Mouse (Mus musculus) limb, embryonic 14.5 days (tissue): ENCODE results near the gene Kcnk13. TPM values are rescaled to one million over a fixed set of nuclear protein-coding genes. Genes with fewer than 3 reads are reported as not detected.

Source experiments
- ATAC-seq: fragments of 200-750 bp; cut with Nextera tagmentation; 2 replicates; pipeline ENCODE4 v1.8.0; 2017; ENCODE audit warnings: low read depth, moderate number of reproducible peaks, moderate TSS enrichment; ENCODE audit not compliant: low FRiP score
- DNase-seq: peaks from one replicate; pipeline ENCODE4 v3.0.0-alpha.2; 2015; ENCODE audit warnings: low spot score
- H3K27ac ChIP-seq: fragments of 300-500 bp; sonication (generic); replicated peaks from 2 replicates; pipeline ENCODE4 v1.5.1; 2014; ENCODE audit warnings: low read depth, mild to moderate bottlenecking, low read length, moderate library complexity, mixed read lengths
- H3K27me3 ChIP-seq: fragments of 300-500 bp; sonication (generic); 2 replicates; pipeline ENCODE4 v1.6.1; 2014; ENCODE audit warnings: low read length, mixed read lengths; ENCODE audit not compliant: control insufficient read depth, insufficient read depth
- H3K36me3 ChIP-seq: fragments of 300-500 bp; sonication (generic); 2 replicates; pipeline ENCODE4 v1.6.1; 2014; ENCODE audit warnings: mild to moderate bottlenecking, low read length, moderate library complexity, mixed read lengths; ENCODE audit not compliant: control insufficient read depth, insufficient read depth
- H3K4me1 ChIP-seq: fragments of 300-500 bp; sonication (generic); 2 replicates; pipeline ENCODE4 v1.6.1; 2014; ENCODE audit warnings: antibody characterized with exemption, low read length, mixed read lengths; ENCODE audit not compliant: control insufficient read depth, insufficient read depth
- H3K4me2 ChIP-seq: fragments of 300-500 bp; sonication (generic); replicated peaks from 2 replicates; pipeline ENCODE4 v1.6.1; 2014; ENCODE audit warnings: low read depth, mild to moderate bottlenecking, low read length, moderate library complexity; ENCODE audit not compliant: severe bottlenecking
- H3K4me3 ChIP-seq: fragments of 300-500 bp; sonication (generic); replicated peaks from 2 replicates; pipeline ENCODE4 v1.5.1; 2014; ENCODE audit warnings: low read length
- H3K9ac ChIP-seq: fragments of 300-500 bp; sonication (generic); 2 replicates; pipeline ENCODE4 v1.6.1; 2014; ENCODE audit warnings: mild to moderate bottlenecking, low read depth, low read length, moderate library complexity; ENCODE audit not compliant: severe bottlenecking
- H3K9me3 ChIP-seq: fragments of 300-500 bp; sonication (generic); 2 replicates; pipeline ENCODE4 v1.6.1; 2016; ENCODE audit warnings: low read length; ENCODE audit not compliant: control insufficient read depth
- POLR2A ChIP-seq: fragments of 200-500 bp; IDR thresholded peaks from 2 replicates; pipeline ENCODE4 v1.8.0; 2012; ENCODE audit warnings: inconsistent platforms, mild to moderate bottlenecking, moderate library complexity, borderline replicate concordance; ENCODE audit not compliant: insufficient read depth, insufficient read length; ENCODE audit errors: extremely low read depth
- WGBS: fragments of 180-500 bp; shearing (Covaris S2); extraction: QIAGEN DNeasy Blood & Tissue Kit; methylation state at CpG from one replicate; pipeline ENCODE4 v1.1.7; 2014; 5-methylcytosine and 5-hydroxymethylcytosine counted together
- microRNA-seq: library from miRNA; unstranded; fragments of <30 nt; microRNA quantifications from one replicate; pipeline ENCODE4, GENCODE M21; 2016
- polyA plus RNA-seq, 2 experiments: library from polyadenylated mRNA; depleted of rRNA in 1 of 2; stranded (reverse) in 1 of 2; unstranded in 1 of 2; fragments of >200 nt; fragmentation: Nextera tagmentation in 1 of 2; extraction: Ambion mirVana in 1 of 2; gene quantifications; 2 replicates each; pipeline versions ENCODE4 v1.2.1 to v1.2.3; 2012 to 2014

Gene Kcnk13
- polyA plus RNA-seq, 2 experiments, result 1.7 to 2.4 TPM

GRCm38 (mm10) chr12:100104530-100104929, 140.2 kb downstream of the Kcnk13 start:
- Histone ChIP-seq H3K27me3 (no peaks in the 10 kb centered on the region), H3K9me3 (no peaks in the 10 kb centered on the region), H3K4me2 (no peak overlapping the region), H3K4me3 (no peak overlapping the region), H3K4me1 (no peaks in the 10 kb centered on the region; the same call in 1 of the 2 replicates), H3K27ac (no peak overlapping the region), H3K9ac (no peak overlapping the region), H3K36me3 (no peaks in the 10 kb centered on the region)
- ATAC-seq (no peak), DNase-seq (no peak)
- TF ChIP-seq POLR2A, result no peak
- 94% methylated on average over 5 of the region's 5 CpGs for WGBS

DNA sequence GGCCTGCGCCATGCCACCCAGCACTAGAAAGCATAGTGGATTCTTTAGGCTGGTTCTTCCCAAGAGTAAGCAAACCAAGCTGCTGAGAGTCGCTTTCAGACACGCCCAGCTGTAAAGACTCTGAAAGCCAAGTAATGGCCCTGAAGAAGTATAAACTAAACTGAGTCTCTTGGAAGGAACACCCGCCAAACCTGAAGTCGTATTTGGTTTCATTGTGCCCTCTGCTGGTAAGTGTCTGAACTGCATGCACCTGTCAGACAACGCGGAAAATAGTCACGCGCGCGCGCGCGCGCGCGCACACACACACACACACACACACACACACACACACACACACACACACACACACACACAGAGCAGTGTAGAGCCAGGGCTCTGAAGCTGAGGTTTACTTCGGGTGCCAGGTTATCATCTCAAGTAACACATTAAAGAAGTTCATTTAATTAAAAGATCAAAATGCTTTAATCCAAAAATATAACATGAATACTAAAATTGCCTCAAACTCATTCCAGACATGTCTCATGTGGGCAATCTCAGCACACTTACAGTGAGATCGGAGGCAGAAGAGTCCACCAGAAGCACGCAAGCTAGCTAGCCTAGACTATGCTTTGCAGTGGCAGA, 142.1 kb downstream of the Kcnk13 start:
- no peak for TF ChIP-seq POLR2A
- H3K9ac ChIP-seq, result no peak overlapping the region
- peak; percentile 88 for DNase-seq
- 15% methylated on average over 20 of the region's 20 CpGs for WGBS
- H3K27ac ChIP-seq, result no peak overlapping the region
- peaks cover 1% of the 10 kb centered on the region; the same call in 1 of the 2 replicates for H3K36me3 ChIP-seq
- H3K4me2 ChIP-seq, result no peak overlapping the region
- no peaks in the 10 kb centered on the region for H3K27me3 ChIP-seq
- H3K4me1 ChIP-seq, result peaks cover 8% of the 10 kb centered on the region
- ATAC-seq, result no peak
- H3K4me3 ChIP-seq, result no peak overlapping the region
- H3K9me3 ChIP-seq, result no peaks in the 10 kb centered on the region

DNA sequence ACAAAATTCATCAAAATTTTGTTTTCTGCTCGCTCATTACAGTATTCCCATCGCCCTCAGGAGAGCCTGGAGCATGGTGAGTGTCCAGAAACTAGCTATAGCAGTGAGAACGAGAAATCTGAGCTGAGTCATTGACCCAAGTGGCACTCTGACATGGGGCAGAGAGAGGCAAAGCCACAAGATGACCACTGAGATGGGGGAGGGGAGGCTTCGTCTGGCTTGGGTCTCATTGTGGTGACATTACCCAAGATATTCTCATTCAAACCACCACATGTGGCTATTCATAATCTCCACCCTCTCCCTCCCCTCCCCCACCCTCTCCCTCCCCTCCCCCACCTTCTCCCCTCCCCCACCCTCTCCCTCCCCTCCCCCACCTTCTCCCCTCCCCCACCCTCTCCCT, 143.1 kb downstream of the Kcnk13 start:
- 53% methylated on average over 4 of the region's 4 CpGs for WGBS
- no peak for DNase-seq

DNA sequence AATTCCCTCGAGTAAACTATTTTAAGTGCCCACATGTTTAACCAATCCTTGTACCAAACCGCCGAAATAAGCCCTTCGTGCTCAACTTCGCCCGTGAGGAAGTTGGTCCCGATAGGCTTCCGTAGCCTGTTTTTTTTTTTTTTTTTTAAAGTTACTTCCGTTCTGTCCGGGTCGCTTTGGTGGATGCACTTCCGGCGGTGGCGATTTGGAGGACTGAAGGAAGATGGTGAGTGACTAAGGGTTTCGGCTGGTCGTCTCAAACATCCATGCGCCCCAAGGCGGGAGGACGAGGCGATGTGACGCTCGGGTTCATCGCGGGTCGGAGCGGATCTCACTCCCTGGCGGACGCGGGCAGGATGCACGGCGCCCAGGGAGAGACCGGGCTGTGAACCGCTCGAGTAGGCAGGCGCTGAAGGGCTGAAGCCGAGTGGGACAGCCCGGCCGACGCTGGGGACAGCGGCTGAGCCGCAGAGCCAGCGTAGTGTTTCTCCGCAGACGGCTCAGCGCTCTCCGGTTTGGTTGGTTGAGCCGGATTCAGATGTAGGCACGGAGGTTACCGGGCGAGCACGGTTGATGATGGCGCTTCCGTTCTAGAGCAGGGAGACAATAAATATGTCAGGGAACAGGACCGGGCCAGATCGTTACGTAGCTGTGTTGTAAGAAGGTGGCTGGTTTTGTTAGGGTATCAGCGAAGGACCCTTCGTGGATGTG, 145.8 kb downstream of the Kcnk13 start, which contains the start of gene Psmc1:
Psmc1 (plus strand) TSS at position 169 of the 711 bp plus-strand sequence.
- WGBS, result 1% methylated on average over 58 of the region's 58 CpGs
- DNase-seq, result peak; percentile 90
- peak; percentile 89 for ATAC-seq
- H3K4me1 ChIP-seq, result peaks cover 10% of the 10 kb centered on the region
- H3K27ac ChIP-seq, result peak within 1 kb of the TSS; percentile 72
- peak; percentile 36; the same call in 1 of the 2 replicates for TF ChIP-seq POLR2A
- peaks cover 33% of the 10 kb centered on the region for H3K36me3 ChIP-seq
- H3K4me3 ChIP-seq, result peak within 1 kb of the TSS; percentile 97
- H3K4me2 ChIP-seq, result peak within 1 kb of the TSS; percentile 74
- H3K27me3 ChIP-seq, result no peaks in the 10 kb centered on the region
- peak within 1 kb of the TSS; percentile 90 for H3K9ac ChIP-seq
- H3K9me3 ChIP-seq, result no peaks in the 10 kb centered on the region

More for the DNA sequence above, 143.1 kb downstream of the Kcnk13 start:
- peaks cover 10% of the 10 kb centered on the region for H3K4me1 ChIP-seq
- ATAC-seq, result no peak
- no peaks in the 10 kb centered on the region for H3K9me3 ChIP-seq
- no peak overlapping the region for H3K4me3 ChIP-seq
- H3K36me3 ChIP-seq, result peaks cover 12% of the 10 kb centered on the region
- H3K27me3 ChIP-seq, result no peaks in the 10 kb centered on the region
- no peak overlapping the region for H3K9ac ChIP-seq
- TF ChIP-seq POLR2A, result no peak
- no peak overlapping the region for H3K27ac ChIP-seq
- H3K4me2 ChIP-seq, result no peak overlapping the region

Small RNA genes within 50 kb of the gene (microRNA-seq; reads per million reads assigned to microRNA genes)
- not detected for gene Gm23291

Other genes with a start within 250 kb of the Kcnk13 start
- gene Efcab11, start 80.1 kb upstream of the Kcnk13 start, polyA plus RNA-seq (2012; rRNA removed), result 4.9 and 6.4 TPM in 2 replicates
- 8.3 and 10.6 TPM in 2 replicates for gene Efcab11, start 80.1 kb upstream of the Kcnk13 start, polyA plus RNA-seq (2014; fragmentation: Nextera tagmentation; extraction: Ambion mirVana)
- gene Tdp1, start 80.0 kb upstream of the Kcnk13 start, polyA plus RNA-seq (2012; rRNA removed), result 42.1 and 49.4 TPM in 2 replicates
- gene Tdp1, start 80.0 kb upstream of the Kcnk13 start, polyA plus RNA-seq (2014; fragmentation: Nextera tagmentation; extraction: Ambion mirVana), result 47.8 and 52.7 TPM in 2 replicates
- 81.1 and 127 TPM in 2 replicates for gene Psmc1, start 145.7 kb downstream of the Kcnk13 start, polyA plus RNA-seq (2012; rRNA removed)
- 245 and 262 TPM in 2 replicates for gene Psmc1, start 145.7 kb downstream of the Kcnk13 start, polyA plus RNA-seq (2014; fragmentation: Nextera tagmentation; extraction: Ambion mirVana)
- gene Nrde2, start 195.2 kb downstream of the Kcnk13 start, polyA plus RNA-seq (2012; rRNA removed), result 12.3 and 13.0 TPM in 2 replicates
- gene Nrde2, start 195.2 kb downstream of the Kcnk13 start, polyA plus RNA-seq (2014; fragmentation: Nextera tagmentation; extraction: Ambion mirVana), result 12.4 and 14.0 TPM in 2 replicates
- 306 and 318 TPM in 2 replicates for gene Calm1, start 234.9 kb downstream of the Kcnk13 start, polyA plus RNA-seq (2012; rRNA removed)
- 1,221 and 1,299 TPM in 2 replicates for gene Calm1, start 234.9 kb downstream of the Kcnk13 start, polyA plus RNA-seq (2014; fragmentation: Nextera tagmentation; extraction: Ambion mirVana)